Mouse (Mus musculus): Measurements from ENCODE around the gene Tgfbr3l. TPM values are rescaled to one million over a fixed set of nuclear protein-coding genes. Genes with fewer than 3 reads are reported as not detected.

Tgfbr3l gene
- 6.5 TPM for polyA plus RNA-seq (2015; fragmentation: Illumina TruSeq; extraction: RNeasy Lipid Tissue Mini Kit (QIAGEN cat#74804); ENCODE audit: low read depth, low replicate concordance)

GRCm38 (mm10) chr8:4247951-4248540 is at the start of gene Tgfbr3l:
Tgfbr3l (plus strand) TSS chr8:4248214.

GRCm38 (mm10) chr8:4216791-4217621 is 31.0 kb upstream of the Tgfbr3l start, which contains the start of gene Prr36:
Prr36 (minus strand) TSS chr8:4217459.

GRCm38 (mm10) chr8:4226739-4227347 is 21.2 kb upstream of the Tgfbr3l start, which contains the start of gene Lrrc8e:
Lrrc8e (plus strand) TSS chr8:4226827.

DNA sequence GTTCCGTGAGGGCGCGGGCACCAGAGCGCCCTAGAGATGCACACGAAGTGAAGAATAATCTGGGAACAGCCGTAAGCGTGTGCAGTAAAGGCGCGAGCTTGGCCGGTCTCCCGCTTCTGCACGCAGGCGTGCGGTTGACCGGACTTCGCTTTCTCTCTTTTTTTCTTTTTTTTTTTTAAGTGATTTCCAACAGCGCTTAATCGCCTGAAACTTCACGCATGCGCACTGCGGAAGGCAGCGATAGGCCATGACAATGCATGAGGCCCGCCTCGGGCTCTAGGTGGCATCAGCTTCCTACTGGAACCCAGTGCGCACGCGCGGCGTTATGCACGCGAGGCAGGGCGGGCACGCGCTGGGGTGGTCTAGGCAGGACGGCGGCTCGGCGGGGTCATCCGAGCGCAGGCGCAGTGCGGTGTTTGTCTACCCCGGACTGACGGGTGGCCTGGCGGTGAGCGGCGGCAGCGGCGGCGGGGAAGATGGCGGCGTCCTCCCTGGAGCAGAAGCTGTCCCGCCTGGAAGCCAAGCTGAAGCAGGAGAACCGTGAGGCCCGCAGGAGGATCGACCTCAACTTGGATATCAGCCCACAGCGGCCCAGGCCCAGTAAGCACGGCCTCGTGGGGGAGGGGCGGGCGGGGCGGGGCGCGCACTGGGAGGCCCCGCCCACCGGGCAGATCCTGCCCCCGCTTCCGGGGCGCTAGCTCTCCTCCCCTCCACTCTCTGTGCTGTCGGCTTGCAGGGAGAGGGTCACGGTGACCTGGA is 9.4 kb upstream of the Tgfbr3l start, which contains the start of the genes Map2k7 and Gm49320:
TSS of gene Map2k7 (plus strand) at position 307 of the 759 bp plus-strand sequence.
TSS of gene Gm49320 (plus strand) at position 432 of the 759 bp plus-strand sequence.

DNA sequence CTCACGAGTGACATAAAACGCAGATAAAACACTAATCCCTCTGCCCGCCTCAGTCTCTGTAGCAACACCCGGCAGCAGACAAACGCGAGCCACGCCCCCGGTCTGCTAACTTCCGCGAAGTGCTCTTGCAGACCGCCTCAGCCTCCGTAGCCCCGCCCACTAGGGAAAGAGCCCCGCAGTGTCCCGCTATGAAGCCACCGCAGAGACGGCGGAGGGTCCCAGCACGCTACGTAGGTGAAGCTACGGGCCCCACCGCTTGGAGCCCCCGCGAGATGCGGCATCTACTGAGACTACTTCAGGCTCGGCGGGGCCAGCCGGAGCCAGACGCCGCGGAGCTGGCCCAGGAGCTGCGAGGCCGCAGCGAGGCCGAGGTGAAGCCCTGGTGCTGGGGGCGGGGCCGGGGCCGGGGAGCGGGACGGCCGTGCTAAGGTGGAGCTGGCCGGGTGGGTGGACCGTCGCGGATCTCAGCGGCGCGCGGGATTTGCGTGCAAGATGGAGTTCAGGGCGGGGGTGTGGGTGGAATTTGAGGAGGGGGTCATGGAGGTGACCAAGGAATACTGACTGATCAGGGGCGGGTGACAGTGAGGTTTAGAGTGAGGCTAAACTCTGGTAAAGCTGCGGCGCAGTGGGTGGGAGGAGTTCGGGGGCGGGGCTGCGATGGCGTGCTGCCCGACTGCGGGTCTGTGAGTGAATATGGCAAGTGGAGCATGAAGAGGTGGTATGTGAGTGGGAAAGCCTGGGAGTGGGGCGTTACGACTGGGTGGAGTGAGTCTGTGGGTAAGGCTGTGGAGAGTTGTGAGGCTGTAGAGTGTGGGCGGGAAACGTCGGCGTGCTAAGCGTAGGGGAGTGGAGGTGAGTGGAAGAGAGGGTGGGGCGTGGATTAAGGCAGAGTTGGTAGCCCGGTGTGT is 5.2 kb downstream of the Tgfbr3l start, which contains the start of gene Snapc2:
TSS of gene Snapc2 (plus strand) at position 147 of the 908 bp plus-strand sequence.

DNA sequence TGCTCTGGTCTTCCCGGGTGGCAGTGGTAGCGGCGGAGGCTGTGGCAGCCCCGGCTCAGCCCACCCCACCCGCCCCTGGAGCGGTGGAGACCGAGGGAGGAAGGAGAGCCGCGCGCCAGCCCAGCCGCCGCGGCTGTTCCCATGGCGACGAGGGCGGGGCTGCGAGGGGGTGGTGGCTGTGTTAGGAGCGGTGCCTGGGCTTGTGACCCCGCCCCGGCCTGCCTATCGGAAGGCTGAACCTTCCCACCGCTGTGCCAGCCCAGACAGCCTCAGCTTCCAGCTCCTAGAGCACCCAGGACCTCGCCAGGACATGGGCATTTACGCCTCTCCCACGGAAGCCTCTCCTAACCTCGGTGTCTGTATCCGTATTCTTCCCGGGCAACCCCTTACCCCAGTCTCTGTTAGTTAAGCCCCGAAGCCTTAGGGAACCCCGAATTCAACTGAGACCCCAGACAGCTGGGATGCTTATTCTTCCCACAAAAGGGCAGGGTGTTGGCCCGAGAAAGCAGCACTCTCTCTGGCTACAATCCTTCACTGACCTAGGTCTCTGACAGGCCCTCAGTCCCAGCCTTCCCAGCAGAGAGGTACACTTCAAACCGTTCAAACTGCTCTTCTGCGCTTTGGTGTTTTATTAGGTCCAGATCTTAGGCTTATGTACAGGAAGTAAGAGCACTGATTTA is 11.3 kb downstream of the Tgfbr3l start, which contains the start of gene Ctxn1:
TSS of gene Ctxn1 (minus strand) at position 150 of the 680 bp plus-strand sequence.

DNA sequence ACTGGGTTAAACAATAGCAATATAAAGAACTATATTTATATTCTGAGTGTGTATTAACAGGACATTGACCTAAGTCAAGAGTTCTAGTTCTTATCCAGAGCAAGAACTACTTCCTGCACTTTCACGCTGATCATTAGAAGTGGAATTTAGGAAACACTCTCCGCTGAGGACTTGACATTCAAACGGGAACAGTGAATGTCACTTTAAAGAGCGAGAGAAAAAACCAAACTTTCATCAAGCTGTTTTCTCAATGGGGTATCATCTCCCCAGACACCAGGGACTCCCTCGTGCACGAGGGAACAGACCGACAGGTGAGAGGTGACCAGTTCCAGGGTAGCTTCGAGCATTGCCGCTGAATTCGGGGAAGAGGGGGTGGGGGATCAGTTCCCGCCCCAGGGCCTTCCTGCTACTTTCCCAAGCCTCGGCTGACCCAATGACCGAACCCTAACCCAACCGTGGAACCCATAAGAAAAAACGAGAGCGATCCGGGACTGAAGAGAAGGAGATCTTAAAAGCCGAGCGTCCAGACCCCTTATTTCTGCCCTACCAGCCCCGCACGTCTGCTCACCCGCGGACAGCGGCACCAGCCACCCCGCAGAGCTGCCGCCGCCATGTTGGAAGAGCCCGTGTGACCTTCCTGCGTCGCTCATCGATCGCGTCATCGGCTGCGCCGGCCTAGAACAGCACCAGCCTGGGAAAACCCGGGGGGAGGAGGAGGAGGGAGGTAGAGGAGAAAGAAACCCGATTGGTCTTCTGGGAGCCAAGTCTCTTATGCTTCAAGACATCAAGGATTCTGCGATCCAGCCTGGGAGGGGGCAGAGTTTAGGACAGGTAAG is 27.5 kb downstream of the Tgfbr3l start, which contains the start of gene Timm44:
TSS of gene Timm44 (minus strand) at position 639 of the 836 bp plus-strand sequence.

Other genes starting within 250 kb of the Tgfbr3l start
- gene Cd209f, start 142.4 kb upstream of the Tgfbr3l start, polyA plus RNA-seq (2015; fragmentation: Illumina TruSeq; extraction: RNeasy Lipid Tissue Mini Kit (QIAGEN cat#74804); ENCODE audit: low read depth, low replicate concordance), result 0.95 TPM
- gene Cd209g, start 114.1 kb upstream of the Tgfbr3l start, polyA plus RNA-seq (2015; fragmentation: Illumina TruSeq; extraction: RNeasy Lipid Tissue Mini Kit (QIAGEN cat#74804); ENCODE audit: low read depth, low replicate concordance), result not detected
- gene Evi5l, start 81.6 kb upstream of the Tgfbr3l start, polyA plus RNA-seq (2015; fragmentation: Illumina TruSeq; extraction: RNeasy Lipid Tissue Mini Kit (QIAGEN cat#74804); ENCODE audit: low read depth, low replicate concordance), result 66.6 TPM
- gene Prr36, start 30.8 kb upstream of the Tgfbr3l start, polyA plus RNA-seq (2015; fragmentation: Illumina TruSeq; extraction: RNeasy Lipid Tissue Mini Kit (QIAGEN cat#74804); ENCODE audit: low read depth, low replicate concordance), result 12.3 TPM
- gene Lrrc8e, start 21.4 kb upstream of the Tgfbr3l start, polyA plus RNA-seq (2015; fragmentation: Illumina TruSeq; extraction: RNeasy Lipid Tissue Mini Kit (QIAGEN cat#74804); ENCODE audit: low read depth, low replicate concordance), result not detected
- gene Map2k7, start 9.5 kb upstream of the Tgfbr3l start, polyA plus RNA-seq (2015; fragmentation: Illumina TruSeq; extraction: RNeasy Lipid Tissue Mini Kit (QIAGEN cat#74804); ENCODE audit: low read depth, low replicate concordance), result 57.1 TPM
- 1.7 TPM for gene Gm49320, start 9.3 kb upstream of the Tgfbr3l start, polyA plus RNA-seq (2015; fragmentation: Illumina TruSeq; extraction: RNeasy Lipid Tissue Mini Kit (QIAGEN cat#74804); ENCODE audit: low read depth, low replicate concordance)
- 40.7 TPM for gene Snapc2, start 4.9 kb downstream of the Tgfbr3l start, polyA plus RNA-seq (2015; fragmentation: Illumina TruSeq; extraction: RNeasy Lipid Tissue Mini Kit (QIAGEN cat#74804); ENCODE audit: low read depth, low replicate concordance)
- gene Ctxn1, start 11.1 kb downstream of the Tgfbr3l start, polyA plus RNA-seq (2015; fragmentation: Illumina TruSeq; extraction: RNeasy Lipid Tissue Mini Kit (QIAGEN cat#74804); ENCODE audit: low read depth, low replicate concordance), result 546 TPM
- 73.6 TPM for gene Timm44, start 27.7 kb downstream of the Tgfbr3l start, polyA plus RNA-seq (2015; fragmentation: Illumina TruSeq; extraction: RNeasy Lipid Tissue Mini Kit (QIAGEN cat#74804); ENCODE audit: low read depth, low replicate concordance)
- gene Ccl25, start 77.0 kb downstream of the Tgfbr3l start, polyA plus RNA-seq (2015; fragmentation: Illumina TruSeq; extraction: RNeasy Lipid Tissue Mini Kit (QIAGEN cat#74804); ENCODE audit: low read depth, low replicate concordance), result 14.3 TPM
- gene Elavl1, start 77.2 kb downstream of the Tgfbr3l start, polyA plus RNA-seq (2015; fragmentation: Illumina TruSeq; extraction: RNeasy Lipid Tissue Mini Kit (QIAGEN cat#74804); ENCODE audit: low read depth, low replicate concordance), result 28.6 TPM
- gene Cers4, start 244.8 kb downstream of the Tgfbr3l start, polyA plus RNA-seq (2015; fragmentation: Illumina TruSeq; extraction: RNeasy Lipid Tissue Mini Kit (QIAGEN cat#74804); ENCODE audit: low read depth, low replicate concordance), result 40.8 TPM

Measured in brain, adult 10 weeks (tissue).